Mouse (Mus musculus): ENCODE measurements at regions not wholly inside any gene's neighbourhood (a gene's known extent, or its start where the extent isn't known, plus 50 kb on each side); places are given as distances from the start of the nearest gene placed in this dataset.

DNA sequence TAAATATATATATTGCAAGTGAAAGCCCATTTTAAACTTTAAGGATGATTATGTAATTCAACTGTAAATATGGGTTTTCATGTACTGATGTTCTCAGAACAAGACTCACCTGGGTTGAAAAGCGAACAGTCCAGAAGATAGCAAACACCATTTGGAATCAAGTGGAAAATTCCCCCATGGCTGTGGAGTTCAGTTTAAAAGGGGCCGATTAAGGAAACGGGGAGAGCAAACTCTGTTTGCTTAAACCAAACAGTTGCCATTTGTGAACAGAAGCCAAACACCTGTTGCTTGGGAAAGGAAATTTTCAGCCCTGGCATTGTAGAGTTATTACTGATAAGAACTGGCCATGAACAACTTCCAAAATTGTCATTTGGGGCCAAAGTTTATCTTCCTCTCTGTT, 126.1 kb downstream of the Tent5c start:
- WGBS: 70% methylated on average over 3 of the region's 3 CpGs
- no peaks in the 10 kb centered on the region for H3K9me3 ChIP-seq
- no peak overlapping the region for H3K27ac ChIP-seq (replicated peaks)
- H3K4me2 ChIP-seq: no peak overlapping the region
- no peak overlapping the region for H3K4me3 ChIP-seq
- no peak overlapping the region for H3K9ac ChIP-seq
- no peaks in the 10 kb centered on the region for H3K4me1 ChIP-seq
- 0 out of 2 replicates have a peak, but pooled peaks cover 4% of the 10 kb centered on the region for H3K27me3 ChIP-seq (replicated peaks)
- ATAC-seq (ENCODE audit: extremely low read depth, insufficient number of reproducible peaks, low FRiP score, low TSS enrichment): no peak
- H3K36me3 ChIP-seq: no peaks in the 10 kb centered on the region

DNA sequence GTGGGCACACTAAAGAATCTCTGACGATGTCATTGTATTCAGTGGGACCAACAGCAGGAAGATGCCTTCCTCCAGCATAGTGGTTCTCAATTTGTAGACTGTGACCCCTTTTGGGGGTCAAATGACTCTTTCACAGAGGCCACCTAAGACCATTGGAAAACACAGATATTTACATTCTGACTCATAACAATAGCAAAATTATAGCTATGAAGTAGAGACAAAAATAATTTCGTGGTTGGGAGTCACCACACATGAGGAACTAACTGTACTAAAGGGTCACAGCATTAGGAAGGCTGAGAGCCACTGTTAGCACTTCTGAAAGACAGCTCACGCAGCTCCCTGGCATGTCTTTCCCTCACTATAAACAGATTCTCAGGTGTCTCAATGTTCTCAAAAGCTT, 129.1 kb downstream of the Tent5c start:
- Histone ChIP-seq H3K9ac (no peak overlapping the region), H3K9me3 (no peaks in the 10 kb centered on the region), H3K27me3 (replicated peaks) (0 out of 2 replicates have a peak, but pooled peaks cover 4% of the 10 kb centered on the region), H3K36me3 (no peaks in the 10 kb centered on the region), H3K27ac (replicated peaks) (no peak overlapping the region), H3K4me1 (no peaks in the 10 kb centered on the region), H3K4me3 (no peak overlapping the region), H3K4me2 (no peak overlapping the region)
- 69% methylated on average over 3 of the region's 3 CpGs for WGBS
- ATAC-seq (ENCODE audit: extremely low read depth, insufficient number of reproducible peaks, low FRiP score, low TSS enrichment): no peak

DNA sequence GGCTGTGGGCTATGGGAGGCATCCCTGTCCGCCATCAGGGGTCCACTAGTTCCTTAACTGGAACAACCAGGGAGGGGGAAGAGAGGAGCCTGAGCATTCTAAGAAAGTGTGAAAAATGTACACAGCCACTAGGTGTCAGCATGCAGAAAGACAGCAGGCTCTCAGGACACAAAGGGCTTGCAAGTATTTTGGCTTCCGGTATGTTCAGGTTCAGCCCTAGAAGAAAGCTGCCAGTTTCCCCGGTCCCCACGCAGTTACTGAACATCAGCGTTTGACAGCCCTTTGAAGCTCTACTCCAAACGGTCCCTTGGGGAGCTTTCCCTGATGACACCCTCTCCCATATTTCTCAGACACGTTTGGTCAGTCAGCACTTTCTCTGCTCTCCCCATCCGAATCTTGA, 130.1 kb downstream of the Tent5c start:
- H3K9ac ChIP-seq: peak overlapping the region; percentile 68
- 12% methylated on average over 8 of the region's 8 CpGs for whole genome bisulfite sequencing
- peak overlapping the region; percentile 42 for H3K4me3 ChIP-seq
- no peaks in the 10 kb centered on the region for H3K4me1 ChIP-seq
- no peak overlapping the region for H3K27ac ChIP-seq (replicated peaks)
- no peak for ATAC-seq (ENCODE audit: extremely low read depth, insufficient number of reproducible peaks, low FRiP score, low TSS enrichment)
- no peaks in the 10 kb centered on the region for H3K9me3 ChIP-seq
- peak overlapping the region; percentile 71 for H3K4me2 ChIP-seq
- H3K27me3 ChIP-seq (replicated peaks): 0 out of 2 replicates have a peak, but pooled peaks cover 4% of the 10 kb centered on the region
- H3K36me3 ChIP-seq: no peaks in the 10 kb centered on the region

- 61% methylated on average over 2 of the region's 2 CpGs for WGBS
- Histone ChIP-seq H3K4me3 (no peak overlapping the region), H3K9me3 (peaks cover 12% of the 10 kb centered on the region; the same call in 1 of the 2 replicates), H3K4me1 (no peaks in the 10 kb centered on the region), H3K36me3 (no peaks in the 10 kb centered on the region), H3K4me2 (no peak overlapping the region), H3K27ac (replicated peaks) (no peak overlapping the region), H3K27me3 (replicated peaks) (no peaks in the 10 kb centered on the region), H3K9ac (no peak overlapping the region)
- ATAC-seq (ENCODE audit: extremely low read depth, insufficient number of reproducible peaks, low FRiP score, low TSS enrichment): no peak
Observed at GRCm38 (mm10) chr3:100333478-100333877, 155.6 kb downstream of the Tent5c start.

- no peak overlapping the region for H3K4me3 ChIP-seq
- no peaks in the 10 kb centered on the region for H3K36me3 ChIP-seq
- H3K4me2 ChIP-seq: no peak overlapping the region
- H3K9ac ChIP-seq: no peak overlapping the region
- no peaks in the 10 kb centered on the region for H3K4me1 ChIP-seq
- no peak overlapping the region for H3K27ac ChIP-seq (replicated peaks)
- peaks cover 9% of the 10 kb centered on the region; the same call in 1 of the 2 replicates for H3K9me3 ChIP-seq
- no peak for ATAC-seq (ENCODE audit: extremely low read depth, insufficient number of reproducible peaks, low FRiP score, low TSS enrichment)
- H3K27me3 ChIP-seq (replicated peaks): no peaks in the 10 kb centered on the region
Observed at GRCm38 (mm10) chr3:100318357-100318756, 156.2 kb upstream of the Wdr3 start.

DNA sequence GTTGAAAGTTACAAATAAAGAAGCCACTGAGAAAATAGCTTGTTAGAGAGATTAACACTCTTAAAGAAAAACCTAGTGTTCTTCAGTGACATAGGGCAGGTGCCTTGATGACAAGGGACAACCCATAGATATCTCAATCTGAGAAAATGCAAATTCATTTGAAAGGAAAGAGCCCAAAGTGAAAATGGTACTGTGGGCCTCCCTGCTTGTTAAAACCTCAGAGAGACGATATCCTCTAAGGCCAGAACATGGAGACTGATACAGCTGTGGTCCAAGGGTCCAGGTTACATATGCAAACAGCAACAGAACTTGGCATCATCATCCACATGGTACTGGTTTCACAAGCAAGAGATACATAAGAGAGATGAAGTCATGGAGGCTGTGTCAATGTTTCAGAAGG, 125.6 kb upstream of the Wdr3 start:
- WGBS: 73% methylated on average over 1 of the region's 1 CpGs
- no peaks in the 10 kb centered on the region for H3K9me3 ChIP-seq
- no peaks in the 10 kb centered on the region for H3K36me3 ChIP-seq
- H3K4me2 ChIP-seq: no peak overlapping the region
- no peak overlapping the region for H3K27ac ChIP-seq (replicated peaks)
- no peak overlapping the region for H3K4me3 ChIP-seq
- H3K4me1 ChIP-seq: no peaks in the 10 kb centered on the region
- no peak for ATAC-seq (ENCODE audit: extremely low read depth, insufficient number of reproducible peaks, low FRiP score, low TSS enrichment)
- no peaks in the 10 kb centered on the region for H3K27me3 ChIP-seq (replicated peaks)
- no peak overlapping the region for H3K9ac ChIP-seq

- ATAC-seq (ENCODE audit: extremely low read depth, insufficient number of reproducible peaks, low FRiP score, low TSS enrichment): no peak
- Histone ChIP-seq H3K36me3 (no peaks in the 10 kb centered on the region), H3K9me3 (no peaks in the 10 kb centered on the region), H3K9ac (no peak overlapping the region), H3K4me3 (no peak overlapping the region), H3K4me1 (no peaks in the 10 kb centered on the region), H3K27me3 (replicated peaks) (no peaks in the 10 kb centered on the region), H3K4me2 (no peak overlapping the region), H3K27ac (replicated peaks) (no peak overlapping the region)
Observed at GRCm38 (mm10) chr3:100266976-100267375, 104.8 kb upstream of the Wdr3 start.

- no peaks in the 10 kb centered on the region for H3K4me1 ChIP-seq
- H3K27ac ChIP-seq (replicated peaks): no peak overlapping the region
- no peak for ATAC-seq (ENCODE audit: extremely low read depth, insufficient number of reproducible peaks, low FRiP score, low TSS enrichment)
- no peak overlapping the region for H3K4me3 ChIP-seq
- no peaks in the 10 kb centered on the region for H3K36me3 ChIP-seq
- no peaks in the 10 kb centered on the region for H3K27me3 ChIP-seq (replicated peaks)
- 38% methylated on average over 5 of the region's 5 CpGs for WGBS
- no peak overlapping the region for H3K9ac ChIP-seq
- H3K4me2 ChIP-seq: no peak overlapping the region
- no peaks in the 10 kb centered on the region for H3K9me3 ChIP-seq
Observed at GRCm38 (mm10) chr3:100264991-100265390, 102.8 kb upstream of the Wdr3 start.

All from heart, embryonic 13.5 days (tissue).